Mouse (Mus musculus): ENCODE data around the gene Lgals12. TPM values are rescaled to one million over a fixed set of nuclear protein-coding genes. Genes with fewer than 3 reads are reported as not detected.

Lgals12 gene
- total and polyA plus RNA-seq, 3 experiments, result not detected

DNA sequence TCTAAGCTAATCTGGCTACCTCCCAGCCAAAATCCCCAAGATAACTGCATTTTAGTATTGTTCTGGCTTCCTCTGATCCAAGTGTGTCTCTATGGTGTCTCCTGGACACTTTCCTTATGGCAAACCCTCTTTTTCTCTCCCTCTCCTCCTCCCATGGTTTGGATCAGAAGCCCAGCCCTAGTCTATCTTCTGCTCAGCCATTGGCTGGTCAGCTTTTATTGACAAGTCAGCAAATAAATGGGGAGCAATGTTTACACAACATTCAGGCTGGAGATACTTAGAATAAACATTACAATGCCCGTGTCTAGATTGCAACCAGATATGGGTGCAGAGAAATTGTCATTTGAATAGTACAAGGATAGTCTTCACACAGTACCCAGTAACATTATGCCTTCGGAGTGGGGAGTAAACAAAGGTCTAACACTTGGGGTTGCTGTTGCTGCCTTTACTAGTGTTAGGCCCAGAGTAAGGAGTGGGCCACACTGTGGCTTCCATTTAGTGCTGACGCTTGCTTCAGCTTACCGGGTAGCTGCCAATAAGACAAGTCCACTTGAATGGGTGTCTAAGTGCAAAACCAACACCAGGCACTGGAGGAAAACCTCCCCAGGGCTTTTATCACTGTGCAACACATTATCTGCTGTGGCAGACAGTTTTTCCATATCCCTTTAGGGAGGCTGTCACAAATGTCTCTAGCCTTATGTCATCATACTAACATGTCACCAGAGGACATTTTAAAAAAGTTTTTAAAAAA is 55.3 kb downstream of the Lgals12 start (continued):
- TF ChIP-seq ZNF384 (IDR thresholded peaks at IDR 0.05; ENCODE audit: low read depth, low read length), result 0 out of 2 replicates have a peak, but pooled peaks have one; percentile 48
- no peak for TF ChIP-seq CHD2 (IDR thresholded peaks at IDR 0.05; ENCODE audit: low read length)
- TF ChIP-seq E2F4 (IDR thresholded peaks at IDR 0.05; ENCODE audit: borderline replicate concordance, low read depth, low read length), result no peak
- TF ChIP-seq RAD21 (IDR thresholded peaks at IDR 0.05; ENCODE audit: low read depth, low read length), result no peak

DNA sequence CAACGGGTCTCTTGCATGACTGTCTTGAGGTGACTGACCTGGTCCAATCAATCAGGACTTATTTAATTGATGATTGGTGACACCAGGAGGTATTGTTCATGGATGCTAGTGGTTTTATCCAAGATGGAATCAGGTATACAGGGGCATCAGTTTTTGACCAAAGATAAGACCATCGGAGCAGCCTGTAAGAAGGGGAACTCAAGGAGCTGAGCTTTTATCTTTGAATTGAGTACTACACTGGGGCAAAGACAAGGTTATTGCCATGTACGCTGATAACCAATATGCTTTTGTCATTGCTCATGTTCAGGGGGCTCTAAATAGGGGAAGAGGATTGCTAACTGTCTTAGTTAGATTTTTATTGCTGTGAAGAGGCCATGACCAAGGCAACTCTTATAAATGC is 58.1 kb downstream of the Lgals12 start:
- H3K27me3 ChIP-seq (ENCODE audit: control insufficient read depth in 1 of 2, insufficient read depth in 2 of 2, low read length in 2 of 2), result no peaks in the 10 kb centered on the region
- no peak overlapping the region for H3K27ac ChIP-seq (ENCODE audit: control insufficient read depth, low read depth, low read length)
- no peak overlapping the region for H3K9ac ChIP-seq (ENCODE audit: control insufficient read depth, low read depth, low read length, poor library complexity, severe bottlenecking)
- no peaks in the 10 kb centered on the region for H3K79me2 ChIP-seq (ENCODE audit: control insufficient read depth, insufficient read depth, low read length, poor library complexity)
- DNase-seq (ENCODE audit: low read depth, low spot score), result no peak
- H3K36me3 ChIP-seq (ENCODE audit: control insufficient read depth in 1 of 2, insufficient read depth in 2 of 2, low read length in 2 of 2), result peaks cover 0 to 22% of the 10 kb centered on the region in 2 experiments; a peak in 2 of 4 replicates
- no peak overlapping the region for H3K4me3 ChIP-seq (ENCODE audit: control insufficient read depth in 1 of 2, insufficient read depth in 1 of 2, low read depth in 2 of 2, low read length in 2 of 2)
- TF ChIP-seq ZMIZ1 (IDR thresholded peaks at IDR 0.05; ENCODE audit: low read depth, low read length), result no peak
- TF ChIP-seq SIN3A (IDR thresholded peaks at IDR 0.05; ENCODE audit: low read length), result no peak
- peak in 1 of 2 experiments; percentile 24; a peak in 1 of 4 replicates for TF ChIP-seq EP300 (IDR thresholded peaks at IDR 0.05; ENCODE audit: low read depth in 1 of 2, low read length in 2 of 2)
- TF ChIP-seq TAL1 (IDR thresholded peaks at IDR 0.05; ENCODE audit: low read length), result no peak
- TF ChIP-seq ETS1 (IDR thresholded peaks at IDR 0.05; ENCODE audit: low read depth, low read length), result peak; percentile 22; the same call in 1 of the 2 replicates
- TF ChIP-seq POLR2A (IDR thresholded peaks at IDR 0.05; ENCODE audit: control insufficient read depth in 1 of 2, insufficient read depth in 1 of 2, low read depth in 1 of 2, low read length in 2 of 2, poor library complexity in 1 of 2), result no peak
- TF ChIP-seq ZC3H11A (IDR thresholded peaks at IDR 0.05; ENCODE audit: low read depth, low read length), result no peak
- no peak for TF ChIP-seq POLR2AphosphoS2 (IDR thresholded peaks at IDR 0.05; ENCODE audit: low read length)
- no peak for TF ChIP-seq ZNF384 (IDR thresholded peaks at IDR 0.05; ENCODE audit: low read depth, low read length)
- TF ChIP-seq MXI1 (IDR thresholded peaks at IDR 0.05; ENCODE audit: low read depth, low read length), result no peak
- TF ChIP-seq NRF1 (IDR thresholded peaks at IDR 0.05; ENCODE audit: insufficient read depth, low read depth, low read length, poor library complexity, severe bottlenecking), result no peak
- TF ChIP-seq GATA1 (IDR thresholded peaks at IDR 0.05; ENCODE audit: low read depth, low read length), result peak; percentile 52
- no peaks in the 10 kb centered on the region for H3K9me3 ChIP-seq (replicated peaks; ENCODE audit: insufficient read depth, low read length)
- H3K4me1 ChIP-seq (ENCODE audit: control insufficient read depth in 1 of 2, insufficient read depth in 2 of 2, low read length in 2 of 2), result peaks cover 21% of the 10 kb centered on the region in 2 experiments

Other genes with a start within 250 kb of the Lgals12 start
- gene Spindoc, start 224.2 kb downstream of the Lgals12 start, total RNA-seq (2012; rRNA removed), result 12.8 and 13.0 TPM in 2 replicates
- gene Spindoc, start 224.2 kb downstream of the Lgals12 start, polyA plus RNA-seq (2012; ENCODE audit: insufficient read depth in 1 of 2, insufficient read length in 2 of 2, low read depth in 1 of 2, low replicate concordance in 2 of 2, missing spikeins in 1 of 2), result 10 to 100 TPM in 1 of 2 experiments, not detected in 1; 54.1 TPM
- 10.7 and 14.1 TPM in 2 replicates for gene 2700081O15Rik, start 189.6 kb downstream of the Lgals12 start, total RNA-seq (2012; rRNA removed)
- gene 2700081O15Rik, start 189.6 kb downstream of the Lgals12 start, polyA plus RNA-seq (2012; ENCODE audit: insufficient read depth in 1 of 2, insufficient read length in 2 of 2, low read depth in 1 of 2, low replicate concordance in 2 of 2, missing spikeins in 1 of 2), result 10 to 100 TPM in 1 of 2 experiments, not detected in 1; 18.0 TPM
- gene Rtn3, start 123.9 kb downstream of the Lgals12 start, total RNA-seq (2012; rRNA removed), result 33.4 and 38.4 TPM in 2 replicates
- 100 to 1,000 TPM in 1 of 2 experiments, not detected in 1; 118 TPM for gene Rtn3, start 123.9 kb downstream of the Lgals12 start, polyA plus RNA-seq (2012; ENCODE audit: insufficient read depth in 1 of 2, insufficient read length in 2 of 2, low read depth in 1 of 2, low replicate concordance in 2 of 2, missing spikeins in 1 of 2)
- 12.7 and 16.4 TPM in 2 replicates for gene Atl3, start 113.2 kb downstream of the Lgals12 start, total RNA-seq (2012; rRNA removed)
- 10 to 100 TPM in 1 of 2 experiments, not detected in 1; 15.3 TPM for gene Atl3, start 113.2 kb downstream of the Lgals12 start, polyA plus RNA-seq (2012; ENCODE audit: insufficient read depth in 1 of 2, insufficient read length in 2 of 2, low read depth in 1 of 2, low replicate concordance in 2 of 2, missing spikeins in 1 of 2)
- 16.3 and 19.0 TPM in 2 replicates for gene Pla2g16, start 49.7 kb downstream of the Lgals12 start, total RNA-seq (2012; rRNA removed)
- gene Pla2g16, start 49.7 kb downstream of the Lgals12 start, polyA plus RNA-seq (2012; ENCODE audit: insufficient read depth in 1 of 2, insufficient read length in 2 of 2, low read depth in 1 of 2, low replicate concordance in 2 of 2, missing spikeins in 1 of 2), result 10 to 100 TPM in 1 of 2 experiments, not detected in 1; 24.7 TPM
- gene Hrasls5, start 5.3 kb upstream of the Lgals12 start, total RNA-seq (2012; rRNA removed), result not detected in 2 replicates
- not detected for gene Hrasls5, start 5.3 kb upstream of the Lgals12 start, polyA plus RNA-seq (2012; ENCODE audit: insufficient read depth in 1 of 2, insufficient read length in 2 of 2, low read depth in 1 of 2, low replicate concordance in 2 of 2, missing spikeins in 1 of 2)
- not detected in 2 replicates for gene Slc22a19, start 104.1 kb upstream of the Lgals12 start, total RNA-seq (2012; rRNA removed)
- gene Slc22a19, start 104.1 kb upstream of the Lgals12 start, polyA plus RNA-seq (2012; ENCODE audit: insufficient read depth in 1 of 2, insufficient read length in 2 of 2, low read depth in 1 of 2, low replicate concordance in 2 of 2, missing spikeins in 1 of 2), result not detected
- gene Slc22a26, start 195.5 kb upstream of the Lgals12 start, total RNA-seq (2012; rRNA removed), result not detected in 2 replicates
- not detected for gene Slc22a26, start 195.5 kb upstream of the Lgals12 start, polyA plus RNA-seq (2012; ENCODE audit: insufficient read depth in 1 of 2, insufficient read length in 2 of 2, low read depth in 1 of 2, low replicate concordance in 2 of 2, missing spikeins in 1 of 2)

Measured in MEL (cell line).